Mouse (Mus musculus): Measurements from ENCODE around the gene Zscan2.

Zscan2 gene

DNA sequence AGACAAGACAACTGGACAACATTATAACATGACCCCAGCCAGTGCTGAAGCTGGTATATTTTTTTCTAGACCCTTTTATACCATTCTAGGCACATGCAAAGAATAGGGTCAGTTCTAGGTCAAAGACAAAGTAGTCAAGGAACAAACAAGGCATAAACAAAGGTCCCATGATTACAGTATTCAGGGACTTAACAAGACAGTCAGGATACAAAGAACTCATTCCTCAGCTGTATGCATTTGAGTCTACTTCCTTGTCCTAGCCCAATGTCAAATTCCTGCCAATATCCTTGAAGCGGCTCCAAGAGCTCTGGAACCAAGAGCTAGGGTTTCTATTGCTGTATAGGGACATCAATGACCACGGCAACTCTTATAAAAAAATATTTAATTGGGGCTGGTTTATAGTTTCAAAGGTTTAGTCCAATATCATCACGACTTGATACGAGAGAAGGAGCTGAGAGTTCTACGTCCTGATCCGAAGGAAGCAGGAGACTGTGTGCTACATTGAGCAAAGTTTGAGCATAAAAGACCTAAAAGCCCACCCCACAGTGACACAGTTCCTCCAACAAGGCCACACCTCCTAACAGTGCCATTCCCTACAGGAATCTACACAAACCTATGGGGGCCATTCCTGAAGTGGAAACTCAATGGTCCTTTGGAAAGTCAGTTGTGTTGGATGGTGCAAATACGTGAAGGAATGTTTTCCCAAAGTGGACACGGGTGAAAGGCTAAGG lies 16.6 kb upstream of the Zscan2 start:
- DNase-seq (ENCODE audit: low spot score): no peak

DNA sequence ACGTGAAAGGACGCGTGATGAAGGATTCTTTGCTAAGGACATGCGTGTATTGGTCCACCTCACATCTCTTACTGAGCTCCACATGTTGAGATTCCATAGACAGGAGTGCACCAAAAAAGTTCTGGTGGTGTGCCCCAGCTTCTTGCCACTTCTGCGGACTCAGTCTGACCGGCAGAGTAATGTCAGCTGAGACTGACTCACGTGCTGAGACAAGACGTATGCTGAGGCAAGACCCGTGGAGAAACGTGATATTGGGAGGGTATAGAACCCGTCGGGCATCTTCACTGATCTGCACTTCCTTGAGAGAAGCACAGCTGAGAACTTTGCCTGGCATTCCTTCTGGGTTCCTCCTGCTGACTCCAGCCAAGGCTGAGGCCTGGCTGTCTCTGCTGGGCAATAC lies 16.0 kb upstream of the Zscan2 start:
- no peak for DNase-seq (ENCODE audit: low spot score)

DNA sequence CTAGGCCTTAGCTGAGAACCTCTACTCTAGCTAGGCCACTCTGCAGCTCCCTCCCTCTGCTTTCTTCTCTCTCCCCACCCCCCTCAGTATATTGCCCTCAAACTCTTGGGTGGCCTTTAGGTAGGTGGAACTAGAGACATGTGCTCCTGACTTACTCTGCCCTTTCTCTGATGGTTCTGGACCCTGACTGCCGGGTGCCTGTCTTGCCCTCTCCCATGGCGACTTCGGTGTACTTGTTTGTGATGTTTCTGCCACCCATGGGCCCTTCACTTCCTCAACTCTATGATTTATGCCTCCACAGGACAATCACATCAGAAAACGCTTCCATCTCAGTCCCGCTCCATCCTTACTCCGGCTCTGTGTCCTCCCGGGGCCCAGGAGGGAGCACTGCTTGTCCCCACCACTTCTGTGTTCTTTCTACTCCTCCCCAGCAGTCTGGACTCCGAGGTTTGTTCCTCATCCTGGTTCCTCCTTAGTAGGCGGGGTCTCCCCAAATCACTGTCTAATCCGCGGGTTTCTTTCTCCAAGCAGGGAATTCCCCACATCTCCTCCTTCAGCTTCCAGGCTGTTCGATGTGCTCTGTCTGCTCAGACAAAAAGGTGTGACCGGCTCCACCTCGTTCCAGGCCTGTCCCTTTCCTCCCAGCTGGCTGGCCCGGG lies 15.0 kb upstream of the Zscan2 start:
- no peak for DNase-seq (ENCODE audit: low spot score)

DNA sequence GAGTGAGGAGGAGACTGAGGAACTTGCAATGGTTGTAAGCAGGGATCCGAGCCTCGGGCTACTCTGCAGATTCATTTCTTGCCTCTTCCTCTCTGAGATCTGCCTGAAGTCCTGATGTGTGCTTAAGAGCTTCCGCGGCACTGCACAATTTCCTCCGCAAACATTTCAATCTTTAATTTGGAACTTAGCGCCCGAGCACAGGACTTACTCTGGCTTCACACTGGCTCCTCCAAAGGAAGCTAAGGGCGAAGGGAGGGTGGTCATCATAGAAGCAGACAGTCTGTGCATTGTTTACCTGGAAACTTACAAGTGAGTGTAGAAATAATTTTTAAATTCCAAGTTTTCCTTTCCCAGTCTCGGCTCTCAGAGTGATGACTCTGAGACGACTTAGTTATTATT lies 14.4 kb upstream of the Zscan2 start:
- no peak for DNase-seq (ENCODE audit: low spot score)

DNA sequence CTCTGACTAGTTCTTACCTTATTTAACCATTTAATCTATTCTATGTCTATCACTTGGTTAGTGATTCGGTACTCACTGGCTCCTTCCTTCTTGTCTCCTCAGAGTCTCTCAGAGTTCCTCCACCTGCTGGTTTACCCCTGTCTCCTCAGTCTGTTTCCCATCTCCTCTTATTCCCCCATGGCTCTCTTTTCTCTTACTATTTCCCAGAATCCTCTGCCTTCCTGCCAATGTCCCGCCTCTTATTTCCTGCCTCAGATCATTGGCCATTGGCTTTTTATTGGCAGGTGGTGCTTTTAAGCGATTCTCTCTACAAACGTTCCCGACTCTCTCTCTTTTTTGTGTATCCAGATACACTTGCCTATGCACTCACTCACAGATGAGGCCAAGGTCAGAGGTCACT lies 14.0 kb upstream of the Zscan2 start:
- DNase-seq (ENCODE audit: low spot score): no peak

DNA sequence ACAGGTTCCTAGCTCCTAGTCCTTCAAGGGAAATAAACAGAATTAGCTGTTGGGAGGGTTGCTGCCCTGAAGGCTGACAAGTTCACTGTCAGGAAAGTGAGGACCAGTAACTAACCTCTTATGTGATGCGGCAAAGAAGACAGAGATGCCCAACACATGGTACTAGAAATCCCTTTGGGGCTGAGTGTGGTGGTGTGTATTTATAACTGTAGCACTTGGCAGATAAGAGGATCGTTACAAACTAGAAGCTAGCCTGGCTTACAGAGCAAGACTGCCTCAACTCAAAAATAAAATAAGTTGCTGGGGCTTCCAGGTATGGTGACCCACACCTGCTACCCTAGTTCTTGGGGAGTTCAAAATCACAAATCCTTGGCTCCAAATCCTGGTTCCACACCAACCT lies 11.5 kb upstream of the Zscan2 start:
- DNase-seq (ENCODE audit: low spot score): no peak

DNA sequence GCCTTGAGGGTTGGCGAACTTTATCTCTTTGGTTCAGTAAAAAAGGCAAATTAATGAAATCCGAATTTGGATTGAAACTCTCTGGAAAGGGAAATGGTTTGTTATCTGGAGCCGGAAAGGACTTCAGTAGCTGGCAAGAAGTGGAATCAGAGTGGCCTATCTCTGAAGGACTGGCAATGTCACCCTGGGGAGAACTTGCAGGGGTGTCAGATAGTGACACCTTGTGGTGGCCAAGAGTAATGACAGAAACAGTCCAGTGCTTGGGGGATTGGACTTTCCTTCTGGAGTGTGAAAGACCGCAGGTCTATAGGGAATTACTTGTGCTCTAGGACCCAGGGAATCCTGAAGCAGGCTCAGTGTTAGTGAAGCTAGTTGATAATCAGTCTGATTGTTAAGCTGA lies 11.0 kb upstream of the Zscan2 start:
- peak; percentile 86 for DNase-seq (ENCODE audit: low spot score)

DNA sequence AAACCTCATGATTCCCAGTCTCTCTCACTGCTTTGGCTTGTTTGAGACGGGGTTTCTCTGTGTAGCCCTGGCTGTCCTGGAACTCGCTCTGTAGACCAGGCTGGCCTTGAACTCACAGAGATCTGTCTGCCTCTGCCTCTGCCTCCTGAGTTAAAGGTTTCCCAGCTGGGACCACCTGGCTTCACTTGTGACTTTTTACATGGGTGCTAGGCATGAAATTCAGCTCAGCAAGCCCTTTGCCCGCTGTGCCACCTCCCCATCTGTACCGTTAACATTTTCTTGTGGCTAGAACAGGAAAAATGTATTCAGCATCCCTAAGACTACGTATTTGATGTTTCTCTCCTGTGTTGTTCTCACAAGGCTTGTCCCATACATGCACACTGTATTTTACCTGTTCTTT lies 10.2 kb upstream of the Zscan2 start:
- DNase-seq (ENCODE audit: low spot score): no peak

DNA sequence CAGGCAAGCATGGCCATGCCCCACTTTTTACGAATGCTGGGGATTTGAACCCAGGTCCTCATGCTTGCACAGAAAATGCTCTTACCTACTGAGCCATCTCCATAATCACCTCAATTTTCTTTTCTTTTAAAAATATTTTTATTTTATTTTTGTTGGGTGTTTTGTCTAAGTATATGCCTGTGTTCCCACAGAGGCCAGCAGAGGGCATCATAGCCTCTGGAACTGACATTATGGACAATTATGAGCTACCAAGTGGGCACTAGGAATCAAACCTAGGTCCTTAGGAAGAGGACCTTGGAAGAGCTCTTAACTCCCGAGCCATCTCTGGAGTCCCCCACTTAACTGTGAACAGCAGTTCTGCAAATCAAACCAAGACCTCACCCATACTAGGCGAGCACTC lies 7.5 kb upstream of the Zscan2 start:
- no peak for DNase-seq (ENCODE audit: low spot score)

DNA sequence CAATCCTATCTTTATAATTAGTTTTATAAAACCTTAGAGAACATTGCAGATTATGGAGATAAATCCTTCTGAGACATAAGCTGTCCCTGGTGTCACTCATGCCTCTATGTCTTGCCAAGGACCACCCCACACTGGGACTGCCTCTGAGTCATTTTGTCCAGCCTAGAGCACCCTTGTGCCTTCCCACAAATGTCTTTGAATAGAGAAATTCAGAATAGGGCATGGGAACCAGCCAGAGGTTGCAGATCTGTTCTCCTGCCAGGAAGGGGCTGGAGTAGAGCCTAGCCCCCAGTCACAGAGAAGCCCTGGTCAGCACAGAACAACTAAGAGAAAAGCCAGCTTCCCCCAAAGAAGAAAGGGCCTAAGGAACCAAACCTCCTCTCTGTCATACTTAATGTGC lies 5.4 kb upstream of the Zscan2 start:
- no peak for DNase-seq (ENCODE audit: low spot score)

DNA sequence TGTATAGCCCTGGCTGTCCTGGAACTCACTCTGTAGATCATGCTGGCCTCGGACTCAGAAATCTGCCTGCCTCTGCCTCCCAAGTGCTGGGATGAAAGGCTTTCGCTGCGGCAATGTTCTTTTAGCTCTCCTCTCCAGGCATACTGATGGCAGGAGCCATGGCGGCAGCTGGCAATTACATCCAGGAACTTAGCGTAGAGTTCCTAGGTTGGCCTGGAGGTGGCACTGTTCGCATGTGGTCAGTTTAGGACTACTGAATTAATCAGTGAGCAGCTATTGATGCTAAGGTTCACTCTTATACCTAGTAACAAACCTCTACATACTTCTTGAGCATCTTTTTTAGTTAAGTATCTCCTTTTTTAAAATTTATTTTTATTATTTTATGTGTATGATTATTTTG lies 3.5 kb upstream of the Zscan2 start:
- peak; percentile 87 for DNase-seq (ENCODE audit: low spot score)

DNA sequence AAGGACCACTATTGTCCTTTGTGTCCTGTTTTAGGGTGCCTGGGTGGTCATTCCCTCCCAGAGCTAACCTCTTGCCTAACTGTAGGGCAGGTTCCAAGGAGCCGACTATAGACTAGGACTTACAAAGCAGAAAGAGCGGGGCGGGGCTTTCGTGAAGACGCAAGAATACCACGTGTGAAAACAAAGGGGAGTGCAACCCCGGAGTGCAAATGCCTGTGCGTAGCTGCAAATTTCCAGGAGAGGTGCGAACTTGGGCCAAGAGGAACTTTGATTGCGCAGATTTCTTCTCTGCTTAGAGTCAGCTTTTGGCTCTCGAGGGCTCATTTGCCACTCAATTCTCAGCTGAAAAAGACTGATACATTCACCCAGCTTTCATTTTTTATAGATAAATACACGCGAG lies 493 bp upstream of the Zscan2 start:
- DNase-seq (ENCODE audit: low spot score): peak; percentile 90

DNA sequence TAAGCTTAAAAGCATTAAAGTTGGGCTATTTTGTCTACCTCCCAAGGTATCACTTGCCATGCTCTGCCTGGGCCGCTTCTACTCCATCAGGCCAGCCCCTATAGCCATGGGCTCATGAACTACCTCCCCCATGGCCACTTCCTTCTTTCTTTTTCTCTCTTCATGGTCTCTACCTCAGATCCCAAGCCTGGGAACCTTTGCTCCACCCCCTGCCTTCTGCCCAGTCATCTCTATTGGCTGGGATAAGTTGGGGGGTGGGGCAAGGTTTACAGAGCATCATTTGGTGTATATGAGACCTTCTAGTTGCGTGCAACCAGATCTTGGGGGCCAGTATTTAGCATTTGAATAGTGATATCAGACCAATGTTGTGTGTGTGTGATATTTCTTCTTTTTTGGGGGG lies 1.8 kb downstream of the Zscan2 start:
- DNase-seq (ENCODE audit: low spot score): no peak

DNA sequence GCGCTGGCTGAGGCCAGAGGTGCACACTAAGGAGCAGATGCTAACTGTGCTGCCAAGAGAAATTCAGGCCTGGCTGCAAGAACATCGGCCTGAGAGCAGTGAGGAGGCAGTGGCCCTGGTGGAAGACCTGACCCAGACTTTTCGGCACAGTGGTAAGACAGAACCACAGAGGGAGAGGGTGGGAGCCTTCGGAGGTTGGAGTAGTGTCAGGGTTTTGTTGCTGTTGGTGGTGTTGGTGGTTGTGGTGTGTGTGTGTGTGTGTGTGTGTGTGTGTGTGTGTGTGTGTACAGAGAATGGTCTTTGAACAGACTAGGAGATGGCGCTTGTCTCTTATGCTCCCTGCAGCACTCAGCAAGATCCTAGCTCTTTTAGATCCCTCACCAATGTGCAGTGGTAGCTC lies 2.8 kb downstream of the Zscan2 start:
- DNase-seq (ENCODE audit: low spot score): no peak

DNA sequence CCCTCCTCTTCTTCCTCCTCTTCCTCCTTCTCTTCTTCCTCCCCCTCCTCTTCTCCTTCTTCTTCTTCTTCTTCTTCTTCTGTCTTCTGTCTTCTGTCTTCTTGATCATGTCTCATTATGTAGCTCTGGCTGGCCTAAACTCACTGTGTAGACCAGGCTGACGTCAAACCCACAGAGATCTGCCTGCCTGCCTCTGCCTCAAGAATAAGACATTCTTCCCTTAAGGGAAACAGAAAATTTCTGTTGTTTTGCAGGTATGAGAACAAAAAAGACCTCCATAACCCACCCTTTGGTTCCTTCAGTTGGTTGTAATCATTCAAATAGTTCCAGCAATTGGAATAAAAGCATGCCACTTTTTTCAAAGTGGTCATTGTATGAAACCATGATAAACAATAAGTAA lies 3.4 kb downstream of the Zscan2 start:
- no peak for DNase-seq (ENCODE audit: low spot score)

DNA sequence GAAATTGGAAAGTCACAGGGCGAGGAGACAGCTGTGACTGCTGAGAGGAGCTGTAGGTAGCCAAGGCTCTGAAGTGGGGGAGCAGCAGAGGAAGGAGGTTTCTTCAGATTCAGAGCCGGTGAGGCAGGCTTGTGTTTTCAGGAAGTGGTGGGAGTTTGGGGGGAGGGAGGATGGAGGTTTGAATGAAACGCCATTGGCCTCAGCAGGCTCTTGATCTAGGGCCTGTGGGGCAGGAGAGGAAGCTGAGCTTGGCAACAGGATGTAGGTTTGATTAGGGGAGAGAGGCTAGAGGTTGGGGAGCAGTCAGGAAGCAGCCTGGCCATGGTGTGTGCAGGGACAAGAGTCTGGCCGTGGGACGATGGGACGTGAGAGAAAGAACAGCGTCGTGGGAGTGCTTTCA lies 4.1 kb downstream of the Zscan2 start:
- DNase-seq (ENCODE audit: low spot score): no peak

DNA sequence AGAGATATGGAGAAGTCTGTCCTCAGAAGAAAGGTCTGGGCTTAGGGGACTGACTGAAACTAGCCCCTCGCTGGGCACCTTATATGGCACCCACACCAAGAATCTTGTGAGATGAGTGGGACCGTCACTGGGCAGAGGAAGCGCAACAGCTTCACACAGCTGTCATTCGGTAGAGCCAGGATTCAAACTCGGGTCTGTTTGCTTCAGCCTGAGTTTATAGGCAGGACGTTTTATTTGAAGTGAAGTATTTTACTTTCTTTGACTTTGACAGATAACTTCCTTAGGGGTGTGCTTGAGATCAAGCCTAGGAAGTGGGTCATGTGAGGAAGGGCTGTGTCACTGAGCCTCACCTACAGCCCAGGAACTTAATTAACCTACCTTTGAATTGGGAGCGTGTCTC lies 4.8 kb downstream of the Zscan2 start:
- DNase-seq (ENCODE audit: low spot score): no peak

DNA sequence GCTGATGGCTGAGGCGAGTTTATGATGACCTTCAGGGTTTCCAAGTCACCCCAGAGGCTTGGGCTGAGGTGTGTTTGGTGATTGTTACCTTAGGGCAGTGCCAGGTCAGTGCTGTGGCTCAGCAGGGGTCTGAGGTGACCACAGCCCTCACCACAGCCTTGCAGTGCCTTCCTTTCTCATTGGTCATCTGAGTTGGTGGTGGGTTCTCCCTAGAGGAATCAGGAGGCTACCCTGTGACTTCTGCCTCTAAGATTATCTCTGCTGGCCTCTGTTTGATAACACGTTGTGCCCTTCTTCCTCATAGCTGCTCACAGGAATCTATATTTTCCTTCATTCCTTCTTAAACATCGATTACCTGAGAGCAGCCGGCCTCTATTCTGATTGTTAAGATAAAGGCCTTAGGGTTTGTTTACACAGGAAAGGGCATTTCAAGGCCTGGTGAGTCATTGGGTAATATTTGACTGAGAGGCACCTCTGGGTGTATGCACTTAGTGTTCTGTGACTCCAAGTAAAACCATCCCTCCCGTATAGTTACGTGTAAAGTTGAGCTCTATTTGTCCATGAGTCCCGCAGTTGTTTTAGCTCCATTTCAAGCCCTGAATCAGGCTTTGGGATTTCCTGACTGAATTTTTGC lies 5.9 kb downstream of the Zscan2 start:
- DNase-seq (ENCODE audit: low spot score): no peak

DNA sequence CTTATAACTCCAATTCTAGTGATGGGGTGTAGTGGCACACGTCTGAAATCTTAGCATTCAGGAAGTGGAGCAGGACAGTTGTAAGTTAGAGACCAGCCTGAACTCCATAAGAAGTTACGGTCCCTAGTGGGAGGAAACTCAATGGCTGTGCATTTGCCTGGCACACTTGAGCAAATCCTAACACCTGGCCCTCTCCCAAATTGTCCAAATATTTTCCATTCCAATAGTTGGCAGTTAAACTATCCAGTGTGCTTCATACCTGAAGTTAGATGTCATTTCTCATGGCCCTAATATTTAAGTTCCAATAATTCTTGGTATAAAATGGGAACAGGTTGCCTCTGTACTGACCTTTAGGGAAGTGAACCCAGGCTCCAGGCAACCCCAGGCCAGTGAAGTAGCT lies 8.0 kb downstream of the Zscan2 start:
- DNase-seq (ENCODE audit: low spot score): no peak

DNA sequence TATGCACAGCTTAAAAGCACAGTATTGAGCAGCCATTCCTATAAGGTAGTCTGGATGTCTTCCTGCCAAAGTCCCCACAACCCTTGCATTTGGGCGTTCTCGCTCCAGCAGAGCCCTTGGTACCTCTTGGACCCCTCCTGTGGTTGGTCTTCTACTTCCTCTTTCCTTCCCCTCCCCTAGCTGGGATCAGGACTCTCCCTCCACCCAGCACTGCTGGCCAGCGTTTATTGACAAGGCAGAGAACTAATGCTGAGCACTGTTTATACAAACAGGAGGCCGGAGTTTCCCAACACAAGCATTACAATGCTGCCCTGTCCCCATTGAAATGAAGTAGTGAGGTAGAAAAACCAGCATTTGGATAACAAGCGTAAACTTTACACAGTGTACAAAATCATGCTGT lies 12.3 kb downstream of the Zscan2 start:
- DNase-seq (ENCODE audit: low spot score): no peak

DNA sequence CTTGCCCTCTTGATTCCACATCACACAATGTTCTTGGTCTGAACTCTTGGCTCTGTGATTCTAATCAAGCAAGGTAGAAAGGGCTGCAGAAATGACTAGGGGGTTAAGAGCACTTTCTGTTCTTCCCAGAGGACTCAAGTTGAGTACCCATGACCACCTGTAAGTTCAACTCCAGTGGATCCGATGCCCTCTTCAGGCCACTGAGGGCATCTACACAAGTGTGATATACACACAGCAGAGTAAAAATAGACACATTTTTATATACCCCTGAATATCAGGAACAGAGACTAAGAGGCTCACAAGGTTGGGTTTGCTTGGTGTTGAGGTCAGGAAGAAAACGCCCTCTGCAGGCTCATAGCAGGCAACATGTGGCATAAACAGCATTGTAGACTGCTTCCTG lies 12.9 kb downstream of the Zscan2 start:
- no peak for DNase-seq (ENCODE audit: low spot score)

DNA sequence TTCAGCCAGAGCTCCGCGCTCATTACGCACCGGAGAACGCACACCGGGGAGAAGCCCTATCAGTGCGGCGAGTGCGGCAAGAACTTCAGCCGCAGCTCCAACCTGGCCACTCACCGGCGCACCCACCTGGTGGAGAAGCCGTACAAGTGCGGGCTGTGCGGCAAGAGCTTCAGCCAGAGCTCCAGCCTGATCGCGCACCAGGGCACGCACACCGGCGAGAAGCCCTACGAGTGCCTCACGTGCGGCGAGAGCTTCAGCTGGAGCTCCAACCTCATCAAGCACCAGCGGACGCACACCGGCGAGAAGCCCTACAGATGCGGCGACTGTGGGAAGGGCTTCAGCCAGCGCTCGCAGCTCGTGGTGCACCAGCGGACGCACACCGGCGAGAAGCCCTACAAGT lies 15.0 kb downstream of the Zscan2 start:
- peak; percentile 8 for DNase-seq (ENCODE audit: low spot score)

DNA sequence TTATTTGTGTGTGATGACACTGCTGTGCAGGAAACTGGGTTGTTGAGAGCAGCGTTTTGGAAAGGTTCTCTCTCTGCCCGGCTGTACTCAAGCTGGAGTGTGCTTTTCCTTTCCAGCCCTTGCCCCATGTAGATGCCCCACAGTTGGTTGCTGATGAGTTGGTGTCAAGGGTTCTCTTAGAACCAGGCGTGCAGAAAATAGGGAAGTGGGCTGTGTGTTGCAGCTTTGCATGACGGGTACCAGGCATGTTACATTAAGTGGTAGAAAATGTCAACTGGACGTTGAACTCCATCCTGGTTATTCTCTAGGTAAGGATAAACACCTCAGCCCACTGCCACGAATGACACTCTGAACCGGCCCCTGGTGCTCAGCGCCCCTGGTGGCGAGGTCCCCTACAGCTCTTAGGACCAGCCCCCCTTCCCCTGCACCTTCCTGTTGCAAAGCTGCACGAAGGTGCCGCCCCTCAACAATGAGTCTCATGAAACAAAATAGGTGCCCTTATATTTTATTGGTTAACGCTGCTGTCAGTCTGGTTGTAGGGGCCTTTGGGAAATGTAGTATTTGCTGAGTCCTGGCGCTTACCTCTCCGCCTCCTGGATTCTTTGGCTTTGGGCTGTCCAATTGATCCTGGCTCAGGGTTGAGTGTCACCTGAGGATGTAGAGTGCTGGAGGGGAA lies 22.2 kb downstream of the Zscan2 start:
- peak; percentile 75 for DNase-seq (ENCODE audit: low spot score)

Measured in embryo, embryonic 10.5 days (tissue).